Mouse (Mus musculus): Measurements from ENCODE around the gene Rxfp4.

The Rxfp4 gene

DNA sequence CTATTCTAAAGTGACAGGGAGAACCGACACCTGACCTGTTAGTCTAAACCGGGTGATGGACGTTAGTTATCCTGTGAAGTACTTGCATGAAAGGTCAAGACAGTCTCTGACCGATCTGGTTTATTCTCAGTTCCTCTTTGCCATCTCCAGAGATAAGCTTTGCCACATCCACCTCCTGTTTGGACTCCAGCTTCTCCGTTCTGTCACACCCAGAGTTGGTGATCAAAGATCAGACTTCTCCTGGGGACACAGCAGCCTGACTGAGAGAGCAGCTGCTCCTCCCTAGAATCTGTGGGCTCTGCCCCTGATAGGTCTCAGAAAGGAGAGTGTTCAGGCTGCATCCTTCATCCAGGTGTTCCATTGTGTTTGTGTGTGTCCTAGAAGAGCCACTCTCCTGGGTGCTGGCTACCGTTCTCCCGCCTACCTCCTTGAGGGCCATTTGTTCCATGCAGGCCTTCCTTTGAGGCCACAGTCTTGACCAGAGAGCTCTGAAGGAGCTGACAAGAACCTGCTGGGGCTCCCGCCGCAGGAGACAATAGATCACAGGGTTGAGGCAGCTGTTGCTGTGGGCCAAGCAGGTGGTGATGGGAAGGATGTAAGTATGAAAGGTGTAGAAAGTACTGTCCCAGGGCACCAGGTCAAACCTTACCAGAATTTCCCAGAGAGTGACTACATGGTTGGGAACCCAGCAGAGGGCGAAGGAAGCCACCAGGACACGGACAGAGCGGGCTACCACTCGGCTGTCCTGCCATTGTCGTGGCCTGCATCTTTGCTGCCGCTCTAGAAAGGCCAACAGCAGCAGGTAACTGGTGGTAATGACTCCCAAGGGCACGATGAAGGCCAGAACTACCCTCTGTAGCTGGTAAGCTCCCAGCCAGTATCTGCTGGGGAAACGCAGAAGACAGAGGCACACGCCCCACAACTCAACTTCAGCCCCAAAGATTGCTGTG is 998 bp downstream of the Rxfp4 start:
- DNase-seq: no peak

DNA sequence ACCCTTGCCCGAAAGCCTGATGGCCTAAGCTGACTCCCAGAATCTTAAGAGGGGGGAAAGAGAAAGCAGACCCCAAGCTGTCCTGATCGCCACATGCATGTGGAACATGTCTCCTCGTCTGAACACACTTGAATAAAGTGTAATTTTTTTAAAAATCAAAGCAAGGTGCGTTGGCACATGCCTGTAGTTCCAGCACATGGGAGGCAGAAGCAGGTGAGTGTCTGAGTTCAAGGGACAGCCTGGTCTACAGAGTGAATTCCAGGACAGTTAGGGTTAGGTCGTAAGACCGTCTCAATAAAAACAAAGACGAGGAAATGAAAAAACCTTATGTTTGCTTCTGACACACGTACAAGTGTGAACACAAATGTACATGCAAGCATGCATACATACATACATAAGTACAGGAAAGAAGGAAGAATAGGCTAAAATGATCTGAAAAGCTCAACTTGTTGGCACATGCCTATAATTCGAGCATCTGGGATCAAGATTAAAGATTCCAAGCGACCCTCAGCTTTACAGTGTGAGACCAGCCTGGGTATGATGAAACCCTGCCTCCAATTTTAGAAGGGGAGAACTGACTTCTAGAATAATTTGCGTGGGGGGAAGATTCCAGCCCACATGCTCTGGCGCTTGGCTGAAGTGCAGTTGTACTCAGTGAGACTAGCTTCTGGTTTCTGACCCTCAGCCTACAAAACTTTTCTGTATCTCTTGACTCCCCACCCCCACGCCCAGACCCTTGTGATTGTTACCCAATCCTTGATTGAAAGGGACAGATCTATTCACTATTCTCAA is 2.0 kb downstream of the Rxfp4 start:
- DNase-seq: no peak

DNA sequence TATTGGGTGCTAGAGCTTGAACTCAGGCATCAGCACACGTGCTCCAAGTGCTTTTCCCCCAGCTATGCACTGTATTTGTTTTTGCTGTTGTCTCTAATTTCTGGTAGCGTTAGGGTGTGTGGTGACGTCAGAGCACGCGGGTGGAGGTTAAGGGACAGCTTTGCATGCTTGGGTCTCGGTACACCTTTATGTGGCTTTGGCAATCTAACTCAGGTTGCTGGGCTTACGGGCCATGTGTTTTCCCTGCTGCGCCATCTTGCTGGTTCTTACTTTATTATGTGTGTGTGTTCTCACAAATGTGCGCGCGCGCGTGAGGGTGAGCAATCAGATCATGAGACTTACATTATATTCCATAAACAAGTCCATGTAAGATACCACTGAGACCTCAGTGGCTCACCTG is 3.0 kb downstream of the Rxfp4 start:
- no peak for DNase-seq

DNA sequence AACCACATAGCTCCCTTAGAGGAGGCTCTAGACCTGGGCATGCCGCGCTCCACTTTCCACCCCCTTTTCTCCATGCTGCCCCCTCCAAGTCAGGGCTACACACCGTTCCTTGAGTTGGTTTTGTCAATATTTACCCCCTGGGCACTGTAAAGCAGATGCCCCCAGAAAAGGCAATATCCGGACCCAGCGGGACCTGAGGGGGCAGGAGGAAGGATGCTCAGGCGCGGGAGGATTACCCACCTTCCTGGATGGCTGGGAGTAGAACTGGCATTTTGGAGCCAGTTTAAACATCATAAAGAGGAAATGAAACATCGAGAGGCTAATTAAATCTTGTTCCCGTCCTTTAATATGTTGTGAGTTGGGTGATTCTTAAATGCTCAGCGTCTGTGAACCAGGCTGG is 3.8 kb downstream of the Rxfp4 start:
- no peak for DNase-seq

DNA sequence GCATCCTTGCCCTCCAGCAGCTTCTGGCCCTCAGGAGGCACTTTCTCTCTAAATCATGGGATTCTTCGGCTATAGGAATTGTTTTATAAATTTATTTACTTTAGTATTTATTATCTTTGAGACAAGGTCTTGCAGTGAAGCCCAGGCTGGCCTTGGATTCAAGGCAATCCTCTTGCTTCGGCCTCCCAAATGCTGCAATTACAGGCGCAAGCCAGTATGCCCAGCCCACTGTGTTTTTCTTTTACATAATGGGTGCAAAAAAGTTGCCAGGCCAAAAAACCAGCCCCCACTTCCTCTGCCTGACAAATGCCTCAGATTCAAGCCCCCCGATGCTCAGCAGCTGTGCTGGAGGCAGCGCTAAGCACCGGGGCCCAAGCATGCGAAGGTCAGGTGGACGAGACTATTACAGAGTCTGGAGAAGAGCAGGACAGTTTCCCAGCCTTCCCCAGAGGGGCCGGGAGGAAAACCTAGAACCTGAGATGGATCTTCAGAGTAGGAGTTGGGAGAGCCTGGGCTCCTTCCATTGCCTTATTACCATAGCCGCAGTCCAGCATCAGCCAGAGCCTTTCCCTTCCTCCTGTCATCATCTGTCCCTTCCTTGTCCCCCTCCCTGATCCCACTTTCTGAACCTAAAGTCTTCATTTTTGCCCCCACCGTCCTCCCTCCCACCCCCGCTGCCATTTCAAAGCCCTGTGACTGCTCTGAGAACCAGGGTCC is 4.3 kb downstream of the Rxfp4 start:
- no peak for DNase-seq

DNA sequence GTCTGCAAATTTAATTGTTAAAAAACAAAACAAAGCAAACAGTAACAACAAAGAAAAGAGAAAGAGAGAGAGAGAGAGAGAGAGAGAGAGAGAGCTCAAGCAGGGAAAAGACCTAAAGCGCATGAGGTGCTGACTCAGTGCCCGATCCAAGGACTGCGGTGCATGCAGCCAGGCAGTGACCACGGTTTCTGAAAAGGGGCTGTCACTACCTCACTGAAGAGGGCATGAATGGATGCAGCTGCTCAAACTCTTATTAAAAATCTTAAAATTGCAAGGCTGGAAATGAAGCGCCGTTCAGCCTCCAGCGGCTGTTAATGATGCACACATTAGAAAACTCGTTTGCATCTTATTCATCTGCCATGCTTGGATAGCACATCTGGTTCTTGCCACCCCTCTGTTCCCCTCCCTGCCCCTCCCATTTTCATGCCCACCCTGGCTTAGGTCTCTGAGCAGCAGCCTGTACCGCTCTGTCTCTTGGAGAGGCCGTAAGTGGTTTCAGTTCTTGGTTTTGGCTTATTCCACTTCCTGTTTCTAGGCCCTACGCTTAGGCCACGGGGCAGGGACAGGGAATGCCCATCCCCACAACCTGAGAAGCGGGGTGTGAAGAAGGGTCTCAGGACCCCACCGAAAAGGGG is 5.0 kb downstream of the Rxfp4 start:
- DNase-seq: no peak

DNA sequence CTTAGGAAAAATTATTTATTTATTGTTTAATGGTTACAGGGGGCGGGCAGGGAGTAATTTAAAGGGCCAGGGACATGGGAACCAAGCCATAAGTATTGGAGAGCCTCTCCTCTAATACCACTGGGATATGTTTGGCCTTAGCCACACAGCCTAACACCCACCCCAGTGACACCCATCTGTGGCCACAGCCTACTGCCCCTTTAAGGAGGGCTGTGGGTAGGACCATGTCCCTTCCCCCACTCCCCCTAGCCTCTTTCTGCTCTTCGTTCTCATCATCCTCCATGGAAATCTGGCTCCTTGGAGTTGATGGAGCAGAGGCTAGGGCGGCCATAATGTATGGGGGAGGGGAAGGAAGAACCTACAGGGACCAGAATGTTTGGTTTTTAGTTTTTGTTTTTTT is 5.9 kb downstream of the Rxfp4 start:
- no peak for DNase-seq

DNA sequence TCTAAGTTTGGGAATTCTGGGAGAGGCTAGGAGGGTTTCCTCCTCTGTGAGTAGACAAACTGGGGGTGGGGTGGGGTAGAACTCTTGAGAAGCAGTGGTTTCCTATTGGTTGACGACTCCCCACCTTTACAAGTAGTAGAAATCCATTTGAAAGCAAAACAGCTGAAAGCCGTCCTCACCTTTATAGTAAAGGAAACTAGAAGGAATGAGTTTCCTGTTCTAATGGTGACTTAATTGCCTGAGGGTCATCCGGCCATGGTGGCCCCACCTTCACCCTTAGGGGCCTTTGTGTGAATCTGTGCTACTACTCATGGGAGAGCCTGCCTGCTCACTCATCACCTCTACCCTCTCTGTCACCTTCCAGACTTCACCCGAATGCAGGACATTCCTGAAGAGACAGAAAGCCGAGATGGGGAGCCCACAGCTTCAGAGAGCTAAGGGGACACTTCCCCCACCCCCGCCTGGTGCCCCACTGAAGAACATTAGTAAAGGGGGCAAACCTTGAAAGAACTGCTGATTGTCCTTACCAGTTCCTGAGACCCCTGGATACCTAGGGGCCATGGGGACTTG is 6.4 kb downstream of the Rxfp4 start:
- no peak for DNase-seq

DNA sequence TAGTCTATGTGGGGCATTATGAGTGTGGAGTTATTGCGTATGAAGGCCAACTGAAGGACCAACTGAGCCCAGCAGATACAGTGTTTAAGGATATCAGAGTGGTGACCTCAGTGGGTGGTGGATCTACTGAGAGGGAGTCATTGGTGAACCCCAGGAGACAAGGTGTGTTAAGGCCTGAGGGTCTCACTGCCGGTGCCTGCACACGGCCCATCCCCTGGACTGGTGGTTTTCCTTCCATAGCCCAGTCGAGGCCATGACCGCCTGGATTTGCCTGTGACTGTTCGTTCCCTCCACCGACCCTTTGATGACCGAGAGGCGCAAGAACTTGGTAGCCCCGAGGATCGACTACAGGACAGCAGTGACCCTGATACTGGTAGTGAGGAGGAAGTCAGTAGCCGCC is 7.0 kb downstream of the Rxfp4 start:
- no peak for DNase-seq

DNA sequence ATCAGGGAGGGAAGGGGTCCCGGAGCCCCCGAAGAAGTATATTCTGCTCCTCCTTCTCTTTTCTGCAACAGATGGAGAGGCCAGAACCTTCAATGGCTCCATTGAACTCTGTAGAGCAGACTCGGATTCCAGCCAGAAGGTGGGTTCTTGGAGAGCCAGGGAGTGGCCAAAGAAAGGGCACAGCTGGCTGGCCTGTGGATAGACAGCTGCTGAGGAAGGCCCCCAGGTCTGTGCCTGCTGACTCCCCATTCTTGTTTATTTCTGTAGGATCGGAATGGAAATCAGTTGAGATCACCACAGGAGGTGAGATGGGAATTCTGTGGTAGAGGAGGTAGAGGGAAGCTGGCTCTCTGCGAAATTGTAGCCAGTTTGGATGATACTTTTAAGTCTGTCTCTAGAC is 9.9 kb downstream of the Rxfp4 start:
- no peak for DNase-seq

DNA sequence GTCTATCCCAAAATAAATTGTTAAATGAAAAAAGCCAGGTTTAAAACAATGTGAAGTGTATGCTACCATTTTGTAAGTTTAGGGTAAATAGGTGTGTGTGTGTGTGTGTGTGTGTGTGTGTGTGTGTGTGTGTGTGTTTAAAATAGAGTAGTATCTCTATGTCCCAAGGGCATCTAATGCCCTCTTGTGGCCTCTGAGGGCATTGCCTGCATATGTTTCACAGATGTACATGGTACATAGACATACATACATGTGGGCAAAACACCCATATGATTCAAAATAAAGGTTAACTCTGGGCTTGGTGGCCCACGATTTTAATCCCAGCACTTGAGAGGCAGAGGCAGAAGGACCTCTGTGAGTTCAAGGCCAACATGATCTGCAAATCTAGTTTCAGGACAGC is 12.3 kb downstream of the Rxfp4 start:
- peak; percentile 90 for DNase-seq

DNA sequence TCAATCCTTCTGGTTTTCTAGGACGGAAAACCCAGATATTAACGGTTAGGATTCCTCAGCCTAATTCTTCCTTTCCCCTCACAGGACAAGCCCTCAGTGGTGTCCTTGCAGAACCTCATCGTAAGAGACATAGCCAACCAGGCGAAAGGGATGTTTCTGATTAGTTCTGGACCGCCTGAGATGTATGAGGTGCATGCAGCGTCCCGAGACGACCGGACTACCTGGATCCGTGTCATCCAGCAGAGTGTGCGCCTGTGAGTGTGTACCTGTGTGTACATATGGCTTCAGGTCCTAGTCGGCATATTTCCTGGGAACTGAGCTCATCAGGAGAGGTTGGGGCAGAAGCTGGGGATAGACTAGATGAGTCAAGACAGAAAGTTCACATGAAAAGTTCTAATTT is 13.7 kb downstream of the Rxfp4 start:
- DNase-seq: no peak

DNA sequence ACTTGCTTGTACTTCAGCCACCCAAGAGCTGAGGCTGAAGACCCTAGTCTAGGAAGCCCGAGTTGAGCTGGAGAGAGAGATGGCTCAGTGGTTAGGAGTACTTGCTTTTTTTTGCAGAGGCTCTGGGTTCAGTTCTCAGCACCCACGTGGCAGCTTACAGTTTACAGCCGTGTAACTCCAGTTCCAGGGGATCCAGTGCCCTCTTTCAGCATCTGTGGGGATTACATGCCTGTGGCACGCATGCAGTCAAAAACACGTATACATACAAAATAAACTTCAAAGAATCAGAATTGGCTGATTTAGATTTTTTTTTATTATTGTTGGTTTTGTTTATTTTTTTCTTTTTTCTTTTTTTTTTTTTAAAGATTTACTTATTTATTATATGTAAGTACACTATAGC is 15.8 kb downstream of the Rxfp4 start:
- DNase-seq: no peak

DNA sequence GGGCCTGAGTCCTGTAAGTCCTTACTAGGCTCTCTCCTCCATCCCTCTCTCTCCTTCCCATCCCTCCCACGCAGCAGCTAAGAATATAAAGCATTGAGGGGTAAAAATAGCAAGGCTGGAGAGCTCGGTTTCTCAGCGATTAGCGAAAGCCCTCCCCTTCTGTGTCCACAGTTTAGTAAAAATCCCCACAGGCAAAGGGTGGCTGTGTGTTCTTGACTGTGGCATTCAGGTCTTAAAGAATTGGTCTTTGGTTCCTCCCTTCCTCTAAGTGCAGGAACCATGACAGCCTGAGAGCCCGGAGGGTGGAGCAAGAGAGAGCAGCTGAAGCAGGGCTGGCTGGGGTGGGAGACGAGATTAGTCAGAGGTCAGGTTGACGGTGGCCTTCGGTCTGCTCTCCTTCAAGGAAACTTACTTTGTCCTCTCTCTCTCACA is 16.4 kb downstream of the Rxfp4 start:
- DNase-seq: no peak

DNA sequence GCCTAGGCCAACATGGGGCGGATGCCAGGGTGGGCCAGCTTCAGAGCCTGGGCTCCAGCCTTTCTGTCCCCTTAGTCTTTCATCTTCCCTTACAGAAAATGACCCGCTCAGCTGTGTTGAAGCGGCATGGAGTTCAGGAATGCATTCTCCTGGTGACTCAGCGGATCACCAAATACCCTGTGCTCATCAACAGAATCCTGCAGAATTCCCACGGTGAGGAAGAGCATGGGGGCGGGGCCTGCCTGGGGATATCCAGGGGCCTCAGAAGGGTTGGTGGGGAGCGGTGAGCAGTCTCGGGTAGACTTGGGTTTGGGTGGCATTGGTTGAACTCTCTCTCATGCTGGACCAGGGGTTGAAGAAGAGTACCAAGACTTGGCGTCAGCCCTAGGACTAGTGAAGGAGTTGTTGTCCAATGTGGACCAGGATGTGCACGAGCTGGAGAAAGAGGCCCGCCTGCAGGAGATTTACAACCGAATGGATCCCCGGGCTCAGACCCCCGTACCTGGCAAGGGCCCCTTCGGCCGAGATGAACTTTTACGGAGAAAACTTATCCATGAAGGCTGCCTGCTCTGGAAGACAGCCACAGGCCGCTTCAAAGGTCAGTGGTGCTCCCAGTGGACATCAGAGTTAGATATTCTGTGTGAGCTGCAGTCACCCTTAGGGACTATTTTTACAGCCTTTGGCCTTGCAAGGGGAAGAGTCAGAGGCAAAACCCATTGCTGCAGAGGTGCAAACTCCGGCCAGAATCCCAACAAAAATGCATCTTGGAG is 17.3 kb downstream of the Rxfp4 start:
- no peak for DNase-seq

DNA sequence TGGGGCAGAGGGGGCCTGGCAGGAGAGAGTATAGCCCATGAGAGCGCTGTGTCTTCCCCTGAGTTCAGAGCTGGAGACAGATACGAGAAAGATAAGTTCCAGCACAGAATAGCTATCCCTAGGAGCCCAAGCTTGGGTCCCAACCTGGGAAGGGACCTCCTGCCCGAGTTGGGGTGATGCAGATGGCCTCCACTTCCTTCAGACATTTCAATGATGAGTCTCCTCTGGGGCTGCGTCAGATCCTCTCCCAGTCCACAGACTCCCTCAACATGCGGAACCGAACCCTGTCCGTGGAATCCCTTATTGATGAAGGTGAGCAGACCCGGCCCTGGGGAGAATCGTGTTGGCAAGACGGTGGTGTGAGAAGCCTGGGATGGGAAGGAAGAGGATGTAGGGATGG is 19.9 kb downstream of the Rxfp4 start:
- DNase-seq: no peak

DNA sequence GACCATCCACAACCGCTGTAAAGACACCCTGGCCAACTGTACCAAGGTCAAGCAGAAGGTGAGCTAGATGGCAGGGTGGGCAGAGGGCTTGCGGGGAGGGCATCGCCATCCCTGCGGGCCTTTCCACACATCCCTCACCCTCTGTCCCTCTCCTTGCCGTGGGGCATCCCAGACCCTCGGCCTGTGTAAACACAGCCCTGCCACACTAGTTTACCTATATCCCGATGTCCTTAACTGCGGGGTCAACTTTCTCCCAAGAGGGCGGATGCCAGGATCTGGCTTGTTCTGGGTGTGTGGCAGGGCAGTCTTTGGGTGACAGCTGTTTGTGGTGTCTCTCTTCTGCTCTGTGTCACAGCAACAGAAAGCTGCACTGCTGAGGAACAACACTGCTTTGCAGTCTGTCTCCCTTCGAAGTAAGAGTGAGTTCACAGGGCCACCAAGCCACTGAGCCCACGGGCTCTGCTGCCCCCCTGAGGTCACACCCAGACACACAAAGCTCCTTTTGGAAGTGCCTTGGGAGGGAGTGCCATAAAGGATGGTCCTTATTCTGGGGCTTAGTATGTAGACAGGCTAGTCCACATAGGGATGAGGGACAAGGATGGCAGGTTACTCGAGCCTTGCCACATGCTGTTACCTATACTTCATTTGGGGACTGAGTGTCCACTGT is 20.9 kb downstream of the Rxfp4 start:
- DNase-seq: no peak

DNA sequence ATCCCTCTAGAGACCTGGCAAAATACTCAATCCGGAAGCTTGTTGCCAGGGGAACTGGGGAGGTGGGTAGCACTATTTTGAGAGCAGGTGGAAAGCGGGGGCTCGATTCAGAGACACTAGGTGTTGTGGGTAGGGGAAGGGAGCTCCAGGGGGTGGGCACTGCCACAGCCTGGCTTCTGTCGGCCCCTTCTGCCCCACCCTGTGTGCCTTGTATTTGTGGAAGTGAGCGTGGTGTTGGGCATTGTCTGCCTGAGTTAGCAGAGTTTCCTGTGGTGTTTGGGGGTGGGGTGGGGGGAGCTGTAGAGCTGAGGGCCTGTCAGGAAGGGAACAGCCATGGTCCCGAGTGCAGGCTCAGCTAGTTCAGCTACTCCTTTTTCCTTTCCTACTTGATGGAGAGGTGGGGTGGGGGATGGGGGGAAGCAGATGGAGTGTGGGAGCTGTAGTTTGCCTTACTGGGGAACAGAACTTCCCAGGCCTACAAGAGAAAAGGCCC is 22.0 kb downstream of the Rxfp4 start:
- DNase-seq: peak; percentile 80

DNA sequence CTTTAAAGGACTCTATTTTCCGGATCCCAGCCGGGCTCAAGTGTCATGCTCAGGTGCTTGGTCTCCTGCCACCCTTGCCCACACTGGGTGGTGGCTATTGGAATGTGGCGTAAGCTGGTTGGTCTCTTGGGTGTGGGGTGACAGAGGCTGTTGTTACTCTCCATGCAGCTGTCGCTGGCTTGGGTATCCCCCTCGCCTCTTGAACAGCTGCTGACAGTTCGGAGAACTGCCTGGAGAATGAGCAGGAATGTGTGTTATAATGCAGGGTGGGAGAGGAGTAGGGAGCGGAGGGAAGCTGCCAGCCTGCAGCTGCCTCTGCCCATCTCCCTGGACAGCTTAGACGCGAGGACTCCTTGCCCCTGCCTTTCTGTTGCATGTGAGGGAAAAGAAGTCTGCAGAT is 22.9 kb downstream of the Rxfp4 start:
- DNase-seq: peak; percentile 61

DNA sequence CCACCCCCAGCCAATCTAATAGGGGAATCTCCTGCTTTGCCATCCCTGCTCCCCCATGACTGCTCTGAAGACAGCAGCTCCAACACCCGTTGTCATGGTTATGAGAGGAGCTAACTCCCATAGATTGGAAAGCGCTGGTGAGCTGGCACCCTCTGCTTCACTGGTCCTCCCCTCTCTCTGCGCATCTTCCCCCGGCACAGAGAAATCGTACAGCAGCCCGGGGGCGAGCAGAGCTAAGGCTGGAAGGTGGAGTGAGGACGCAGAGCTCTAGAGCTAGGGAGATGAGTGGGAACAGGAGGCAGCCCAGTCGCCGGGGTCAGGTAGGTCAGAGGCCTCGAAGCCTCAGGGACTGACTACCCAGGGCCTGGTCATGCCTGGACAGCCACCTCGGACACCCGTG is 23.7 kb downstream of the Rxfp4 start:
- DNase-seq: no peak

DNA sequence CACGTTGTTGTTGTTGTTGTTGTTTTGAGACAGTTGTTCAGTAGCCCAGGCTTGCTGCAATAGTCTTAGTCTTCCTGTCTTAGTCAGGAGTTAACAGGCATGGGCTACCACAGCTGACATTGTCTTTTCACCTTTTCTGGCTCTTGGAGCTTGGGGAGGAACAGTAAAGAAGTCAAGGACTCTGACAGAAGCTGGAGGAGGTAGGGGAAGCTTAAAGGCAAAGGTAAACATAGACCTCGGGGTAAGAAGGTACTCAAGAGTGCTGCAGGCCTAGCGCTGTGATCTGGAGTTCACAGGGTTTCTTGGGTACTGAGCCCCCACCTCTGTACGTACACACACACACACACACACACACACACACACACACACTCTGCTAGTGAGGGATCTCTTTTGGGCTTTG is 24.2 kb downstream of the Rxfp4 start:
- DNase-seq: no peak
